Mouse (Mus musculus): Measurements from ENCODE around the gene Xrcc3. TPM values are rescaled to one million over a fixed set of nuclear protein-coding genes. Genes with fewer than 3 reads are reported as not detected.

The Xrcc3 gene
- polyA plus RNA-seq, 1 experiment from 2014 or later: 13.5 TPM

DNA sequence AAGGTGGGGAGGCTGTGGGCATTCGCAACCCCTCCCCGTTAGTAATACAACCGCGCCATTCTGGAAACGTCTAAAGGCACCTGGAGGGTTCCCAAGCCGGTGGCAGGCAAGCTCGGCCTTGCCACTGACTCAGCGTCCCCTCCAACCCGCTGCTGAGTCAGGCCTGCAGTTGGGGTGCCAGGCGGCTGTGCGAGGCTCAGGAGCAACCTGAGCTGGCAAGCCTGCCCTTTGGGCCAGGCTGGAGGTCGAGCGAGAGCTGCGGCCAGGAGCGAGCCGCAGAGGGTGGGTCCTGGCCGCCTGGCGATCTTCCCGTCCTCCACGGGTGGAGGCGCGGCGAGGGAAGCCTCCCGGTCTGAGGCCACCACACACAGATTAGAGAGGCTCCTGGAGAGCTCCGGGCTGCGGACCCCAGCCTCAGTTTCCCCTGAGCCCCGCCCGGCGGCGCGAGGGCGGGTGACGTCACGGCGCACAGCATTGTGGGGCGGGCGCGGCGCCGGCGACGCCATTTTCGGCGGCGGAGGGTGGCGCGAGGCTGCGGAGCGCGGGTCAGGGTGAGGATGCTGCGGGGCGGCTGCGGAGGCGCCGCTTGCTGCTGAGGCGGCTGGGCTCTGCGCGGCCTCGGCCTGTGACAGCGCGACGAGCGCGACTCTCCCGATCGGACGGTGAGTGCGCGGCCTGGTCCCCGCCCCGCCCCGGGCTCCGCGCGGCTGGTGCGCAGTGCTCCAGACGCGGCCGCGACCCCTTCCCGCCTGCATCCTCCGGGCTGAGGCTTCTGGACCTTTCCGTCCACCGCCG is 55.1 kb downstream of the Xrcc3 start, which contains the start of gene Klc1:
Gene Klc1 (plus strand): TSS at position 469 of the 795 bp plus-strand sequence.
- Histone ChIP-seq H3K36me3 (peaks cover 12% of the 10 kb centered on the region; the same call in 1 of the 2 replicates), H3K27me3 (no peaks in the 10 kb centered on the region), H3K9ac (peak within 1 kb of the TSS; percentile 97), H3K4me1 (peaks cover 36% of the 10 kb centered on the region), H3K4me3 (replicated peaks) (peak within 1 kb of the TSS; percentile 64), H3K4me2 (replicated peaks) (peak within 1 kb of the TSS; percentile 96), H3K9me3 (replicated peaks) (no peaks in the 10 kb centered on the region), H3K27ac (replicated peaks) (peak within 1 kb of the TSS; percentile 87)
- under 1% methylated on average over 85 of the region's 85 CpGs for WGBS
- peak; percentile 78 for ATAC-seq (ENCODE audit: insufficient number of reproducible peaks, low FRiP score, low TSS enrichment, low read depth)

DNA sequence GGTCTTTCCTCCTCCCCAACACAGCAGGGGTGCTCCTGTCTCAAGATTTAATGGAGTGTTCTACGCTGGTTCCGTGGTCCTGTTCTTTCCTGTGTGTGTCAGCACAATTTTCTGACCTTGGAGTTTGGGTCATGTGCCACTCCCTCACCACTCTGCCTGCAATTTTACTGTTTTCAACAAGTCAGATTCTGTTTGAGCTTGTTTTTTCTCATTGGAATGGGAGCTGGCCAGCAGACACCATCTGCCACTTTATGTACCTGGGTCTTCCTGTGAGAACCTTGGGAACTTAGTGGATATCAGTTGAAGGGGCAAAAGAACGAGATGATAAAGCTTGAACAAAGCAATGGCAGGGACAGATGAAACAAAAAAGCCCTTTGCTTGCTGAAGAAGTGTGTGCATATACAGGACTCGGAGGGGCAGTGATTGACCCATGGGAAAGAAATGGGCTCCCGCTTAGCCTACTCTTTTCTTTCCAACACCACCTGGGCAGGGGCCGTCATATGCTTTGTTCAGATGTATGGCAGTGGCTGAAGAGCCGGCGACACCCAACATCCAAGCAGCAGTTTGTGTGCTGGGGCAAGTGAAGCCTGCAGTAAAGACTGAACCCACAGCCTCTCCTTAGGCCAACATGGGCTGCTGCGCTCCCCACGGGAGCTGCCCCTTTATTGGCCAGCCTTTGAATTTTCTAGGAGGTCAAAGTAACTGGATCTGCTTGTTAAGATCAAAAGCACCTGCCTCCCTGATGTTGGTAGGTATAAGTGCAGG is 55.9 kb downstream of the Xrcc3 start:
- Histone ChIP-seq H3K4me3 (replicated peaks) (peak overlapping the region; percentile 64), H3K36me3 (peaks cover 4% of the 10 kb centered on the region; the same call in 1 of the 2 replicates), H3K9ac (peak overlapping the region; percentile 97), H3K9me3 (replicated peaks) (no peaks in the 10 kb centered on the region), H3K27me3 (no peaks in the 10 kb centered on the region), H3K27ac (replicated peaks) (peak overlapping the region; percentile 87), H3K4me2 (replicated peaks) (peak overlapping the region; percentile 96), H3K4me1 (peaks cover 42% of the 10 kb centered on the region)
- ATAC-seq (ENCODE audit: insufficient number of reproducible peaks, low FRiP score, low TSS enrichment, low read depth): no peak
- WGBS: 48% methylated on average over 10 of the region's 10 CpGs

DNA sequence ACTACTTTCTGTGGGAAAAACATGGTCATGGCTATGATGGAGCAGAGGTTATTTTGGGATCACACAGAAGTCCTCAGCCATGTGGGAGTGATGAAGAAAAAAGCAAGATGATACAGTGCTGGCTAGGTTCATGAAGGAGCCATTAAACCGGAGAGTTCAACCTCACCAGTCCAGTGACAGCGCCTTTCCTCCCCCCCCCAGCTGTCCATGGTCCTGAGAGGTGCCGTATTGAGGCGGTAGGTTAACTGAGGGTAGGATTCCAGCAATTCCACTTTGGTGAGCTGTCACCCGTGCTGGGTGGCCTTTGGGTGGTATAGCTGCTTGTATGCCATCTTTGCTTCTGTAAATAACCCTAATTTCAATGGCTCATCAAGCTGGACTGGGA is 57.0 kb downstream of the Xrcc3 start:
- Histone ChIP-seq H3K27ac (replicated peaks) (no peak overlapping the region), H3K27me3 (no peaks in the 10 kb centered on the region), H3K9me3 (replicated peaks) (no peaks in the 10 kb centered on the region), H3K36me3 (no peaks in the 10 kb centered on the region), H3K9ac (no peak overlapping the region), H3K4me3 (replicated peaks) (no peak overlapping the region), H3K4me1 (peaks cover 34% of the 10 kb centered on the region), H3K4me2 (replicated peaks) (no peak overlapping the region)
- no peak for ATAC-seq (ENCODE audit: insufficient number of reproducible peaks, low FRiP score, low TSS enrichment, low read depth)
- 30% methylated on average over 5 of the region's 5 CpGs for WGBS

DNA sequence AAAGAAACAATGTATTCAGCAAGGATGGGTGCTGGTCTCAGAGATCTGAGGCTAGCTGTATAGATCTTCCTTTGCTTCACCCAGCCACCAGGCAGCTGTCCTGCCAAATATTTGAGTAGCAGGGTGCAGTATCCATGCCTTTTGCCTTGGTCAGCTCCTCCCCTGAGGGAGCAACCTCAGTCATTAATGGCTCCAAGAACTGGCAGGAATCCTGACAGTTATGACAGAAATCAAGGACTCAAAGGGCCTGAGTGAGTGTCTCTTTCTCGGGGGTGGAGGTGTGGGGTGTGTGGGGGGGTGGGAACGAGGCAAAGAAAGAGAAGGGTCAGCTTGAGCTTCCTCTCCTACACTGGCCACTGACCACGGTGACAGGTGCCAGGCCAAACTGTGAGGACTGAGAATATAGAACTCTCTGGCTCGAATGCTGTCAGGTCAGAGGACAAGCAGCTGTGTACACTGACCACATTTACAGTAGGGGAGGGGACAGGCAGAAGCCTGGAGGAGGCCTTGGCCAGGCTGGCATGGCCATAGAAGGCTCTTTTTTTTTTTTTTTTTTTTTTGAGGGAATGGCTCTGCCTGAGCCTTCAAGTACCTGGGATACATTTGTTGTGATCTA is 57.5 kb downstream of the Xrcc3 start:
- 60% methylated on average over 4 of the region's 4 CpGs for WGBS
- Histone ChIP-seq H3K9me3 (replicated peaks) (no peaks in the 10 kb centered on the region), H3K27me3 (no peaks in the 10 kb centered on the region), H3K36me3 (no peaks in the 10 kb centered on the region), H3K4me1 (peaks cover 33% of the 10 kb centered on the region), H3K9ac (no peak overlapping the region), H3K27ac (replicated peaks) (no peak overlapping the region), H3K4me2 (replicated peaks) (no peak overlapping the region), H3K4me3 (replicated peaks) (no peak overlapping the region)
- no peak for ATAC-seq (ENCODE audit: insufficient number of reproducible peaks, low FRiP score, low TSS enrichment, low read depth)

DNA sequence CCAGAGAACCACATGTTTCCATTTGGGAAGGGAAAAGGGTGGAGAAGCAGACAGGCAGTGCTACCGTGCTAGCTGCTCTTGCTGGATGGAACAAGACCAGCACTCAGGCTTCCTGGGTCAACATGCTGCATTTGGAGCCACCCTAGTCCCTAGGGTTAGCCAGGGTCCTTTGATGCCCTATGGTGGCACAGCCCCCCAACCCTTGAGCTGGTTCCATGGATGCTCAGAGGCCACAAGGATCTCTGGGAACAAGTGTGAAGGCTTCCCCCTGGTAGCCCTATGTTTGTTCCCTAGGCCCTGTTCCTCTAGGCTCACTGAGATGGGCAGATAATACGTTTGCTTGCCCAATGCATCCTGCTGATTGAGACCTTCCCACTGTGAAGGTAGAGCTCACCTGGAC is 58.4 kb downstream of the Xrcc3 start:
- no peak overlapping the region for H3K4me3 ChIP-seq (replicated peaks)
- no peak overlapping the region for H3K4me2 ChIP-seq (replicated peaks)
- ATAC-seq (ENCODE audit: insufficient number of reproducible peaks, low FRiP score, low TSS enrichment, low read depth): no peak
- WGBS: 49% methylated on average over 2 of the region's 2 CpGs
- no peaks in the 10 kb centered on the region for H3K9me3 ChIP-seq (replicated peaks)
- no peaks in the 10 kb centered on the region for H3K27me3 ChIP-seq
- no peaks in the 10 kb centered on the region for H3K36me3 ChIP-seq
- peaks cover 27% of the 10 kb centered on the region for H3K4me1 ChIP-seq
- H3K9ac ChIP-seq: no peak overlapping the region
- no peak overlapping the region for H3K27ac ChIP-seq (replicated peaks)

DNA sequence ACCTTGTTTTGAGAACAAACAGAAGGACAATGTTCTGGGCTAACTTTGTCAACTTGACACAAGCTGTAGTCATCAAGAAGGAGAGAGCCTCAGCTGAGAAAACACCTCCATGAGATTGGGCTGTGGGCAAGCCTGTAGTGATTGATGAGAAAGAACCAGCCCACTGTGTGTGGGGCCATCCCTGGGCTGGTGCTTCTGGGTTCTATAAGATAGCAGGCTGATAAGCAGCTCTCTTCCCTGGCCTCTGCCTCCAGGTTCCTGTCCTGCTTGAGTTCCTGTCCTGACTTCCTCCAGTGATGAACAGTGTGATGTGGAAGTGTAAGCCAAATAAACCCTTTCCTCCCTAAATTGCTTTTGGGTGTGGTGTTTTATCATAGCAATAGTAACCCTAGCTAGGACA is 59.0 kb downstream of the Xrcc3 start:
- Histone ChIP-seq H3K4me2 (replicated peaks) (no peak overlapping the region), H3K4me3 (replicated peaks) (no peak overlapping the region), H3K9ac (no peak overlapping the region), H3K27ac (replicated peaks) (no peak overlapping the region), H3K4me1 (peaks cover 24% of the 10 kb centered on the region), H3K9me3 (replicated peaks) (no peaks in the 10 kb centered on the region), H3K36me3 (no peaks in the 10 kb centered on the region), H3K27me3 (no peaks in the 10 kb centered on the region)
- no peak for ATAC-seq (ENCODE audit: insufficient number of reproducible peaks, low FRiP score, low TSS enrichment, low read depth)

DNA sequence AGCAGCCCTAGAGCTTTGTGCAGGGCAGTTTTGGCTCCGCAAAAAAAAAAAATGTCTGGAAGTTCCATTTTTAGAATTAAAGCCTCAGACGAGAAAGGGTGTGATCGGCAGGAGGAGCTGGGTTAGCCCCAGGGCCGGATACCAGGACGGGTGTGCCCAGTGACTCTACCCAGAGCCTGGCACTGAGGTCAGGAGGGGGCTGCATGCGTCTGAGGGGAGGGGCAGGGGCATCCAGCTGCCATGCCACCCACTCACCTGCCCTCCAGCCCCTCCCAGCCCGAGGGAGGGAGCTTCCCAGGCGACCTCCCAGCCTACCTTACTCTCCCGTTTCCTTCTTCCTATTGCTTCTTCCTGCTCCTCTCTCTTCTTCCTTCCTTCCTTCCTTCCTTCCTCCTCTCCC is 60.3 kb downstream of the Xrcc3 start:
- H3K27me3 ChIP-seq: no peaks in the 10 kb centered on the region
- 45% methylated on average over 9 of the region's 9 CpGs for WGBS
- H3K36me3 ChIP-seq: no peaks in the 10 kb centered on the region
- no peak overlapping the region for H3K9ac ChIP-seq
- H3K4me3 ChIP-seq (replicated peaks): no peak overlapping the region
- no peak overlapping the region for H3K4me2 ChIP-seq (replicated peaks)
- no peak overlapping the region for H3K27ac ChIP-seq (replicated peaks)
- H3K4me1 ChIP-seq: peaks cover 20% of the 10 kb centered on the region
- no peak for ATAC-seq (ENCODE audit: insufficient number of reproducible peaks, low FRiP score, low TSS enrichment, low read depth)
- H3K9me3 ChIP-seq (replicated peaks): no peaks in the 10 kb centered on the region

Other genes starting within 250 kb of the Xrcc3 start
- 37.7 and 40.1 TPM in 2 replicates for gene Mark3, start 239.3 kb downstream of the Xrcc3 start, polyA plus RNA-seq (2015; fragmentation: Nextera tagmentation; extraction: Ambion mirVana)
- gene Ckb, start 141.5 kb downstream of the Xrcc3 start, polyA plus RNA-seq (2015; fragmentation: Nextera tagmentation; extraction: Ambion mirVana): 247 and 255 TPM in 2 replicates
- 13.3 and 15.4 TPM in 2 replicates for gene Trmt61a, start 135.8 kb downstream of the Xrcc3 start, polyA plus RNA-seq (2015; fragmentation: Nextera tagmentation; extraction: Ambion mirVana)
- 65.5 and 66.6 TPM in 2 replicates for gene Bag5, start 100.6 kb downstream of the Xrcc3 start, polyA plus RNA-seq (2015; fragmentation: Nextera tagmentation; extraction: Ambion mirVana)
- 52.6 and 55.7 TPM in 2 replicates for gene Apopt1, start 100.6 kb downstream of the Xrcc3 start, polyA plus RNA-seq (2015; fragmentation: Nextera tagmentation; extraction: Ambion mirVana)
- gene Klc1, start 55.0 kb downstream of the Xrcc3 start, polyA plus RNA-seq (2015; fragmentation: Nextera tagmentation; extraction: Ambion mirVana): 124 and 126 TPM in 2 replicates
- gene Zfyve21, start 297 bp upstream of the Xrcc3 start, polyA plus RNA-seq (2015; fragmentation: Nextera tagmentation; extraction: Ambion mirVana): 120 and 121 TPM in 2 replicates
- 12.8 and 16.9 TPM in 2 replicates for gene Ppp1r13b, start 94.2 kb upstream of the Xrcc3 start, polyA plus RNA-seq (2015; fragmentation: Nextera tagmentation; extraction: Ambion mirVana)
- gene Atp5mpl, start 153.1 kb upstream of the Xrcc3 start, polyA plus RNA-seq (2015; fragmentation: Nextera tagmentation; extraction: Ambion mirVana): 574 and 621 TPM in 2 replicates
- 0.41 and 0.46 TPM in 2 replicates for gene Tdrd9, start 157.7 kb upstream of the Xrcc3 start, polyA plus RNA-seq (2015; fragmentation: Nextera tagmentation; extraction: Ambion mirVana)
- gene Rd3l, start 167.4 kb upstream of the Xrcc3 start, polyA plus RNA-seq (2015; fragmentation: Nextera tagmentation; extraction: Ambion mirVana): not detected in 2 replicates

Measured in embryonic facial prominence, embryonic 15.5 days (tissue).